15 mouse cellular contexts compared by ENCODE assay signal in the genomic region with DNA sequence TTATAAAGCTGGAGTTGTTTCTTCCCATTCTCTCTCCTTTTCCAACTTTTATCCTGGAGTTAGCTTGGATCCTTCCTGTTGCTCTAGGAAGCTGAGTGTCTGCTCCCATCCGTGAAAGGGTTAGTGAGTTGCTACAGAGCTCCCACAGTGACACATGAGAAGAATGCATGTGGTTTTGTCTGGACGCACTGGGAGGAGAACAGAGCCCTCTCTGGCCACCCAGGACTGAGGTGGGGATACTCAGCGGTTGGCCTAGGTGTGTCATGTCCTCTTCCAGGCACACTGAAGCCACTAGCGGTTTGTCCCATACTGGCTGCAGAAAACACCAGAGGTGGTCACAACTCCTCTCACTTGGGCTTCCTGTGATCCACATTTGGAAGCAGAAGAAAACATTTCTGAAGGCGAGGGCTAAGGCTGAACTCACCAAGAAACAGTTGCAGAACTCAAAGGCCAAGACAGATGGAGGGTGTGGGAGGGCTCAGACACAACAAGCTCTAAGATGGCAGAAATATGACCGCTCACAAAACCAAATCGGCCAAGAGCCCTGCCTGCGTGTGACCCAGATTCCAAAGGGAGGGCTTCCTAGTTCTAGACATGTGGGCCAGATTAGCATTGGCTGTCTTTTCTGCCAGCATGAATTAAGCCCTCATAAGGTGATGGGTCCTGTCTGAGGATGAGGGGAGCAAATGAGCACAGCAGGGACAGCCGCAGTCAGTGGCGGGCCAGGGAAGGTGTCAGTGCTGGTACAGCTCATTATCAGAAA. TPM values are rescaled to one million over a fixed set of nuclear protein-coding genes. Genes with fewer than 3 reads are reported as not detected.
DNase-seq lines count a peak whose midpoint lies in the region; ATAC-seq lines count a peak whose summit lies in the region.
"Had no signal": no experiment of that assay in that cellular context is flagged by ENCODE, and none has a peak within 500 bp of the region (broad histone marks: within the 10 kb centered on the region; RNA-seq: fewer than 3 reads in every experiment).

No protein-coding gene starts in this region.

- no peak overlapping the region for H3K4me3 ChIP-seq in neural tube, embryonic 15.5 days (replicated peaks)
- H3K4me3 ChIP-seq: heart, embryonic 13.5 days; hindbrain, embryonic 13.5 days; limb, embryonic 12.5 days had no signal

- H3K4me2 ChIP-seq in neural tube, embryonic 15.5 days, result no peak overlapping the region
- H3K4me2 ChIP-seq: heart, embryonic 13.5 days; hindbrain, embryonic 13.5 days; limb, embryonic 12.5 days had no signal

- no peaks in the 10 kb centered on the region for H3K27me3 ChIP-seq in neural tube, embryonic 15.5 days (replicated peaks)
- H3K27me3 ChIP-seq: heart, embryonic 13.5 days; hindbrain, embryonic 13.5 days; limb, embryonic 12.5 days had no signal

- WGBS in neural tube, embryonic 15.5 days, result 73% methylated on average over 10 of the region's 10 CpGs

- no peak overlapping the region for H3K9ac ChIP-seq in neural tube, embryonic 15.5 days (replicated peaks)
- H3K9ac ChIP-seq: heart, embryonic 13.5 days; hindbrain, embryonic 13.5 days; limb, embryonic 12.5 days had no signal

- no peak overlapping the region for H3K27ac ChIP-seq in neural tube, embryonic 15.5 days (replicated peaks)
- H3K27ac ChIP-seq: hindbrain, embryonic 13.5 days; limb, embryonic 12.5 days had no signal

- 0 out of 2 replicates have a peak, but pooled peaks cover 6% of the 10 kb centered on the region for H3K4me1 ChIP-seq in neural tube, embryonic 15.5 days

- intact Hi-C loops in left cerebral cortex, postnatal 14 days (cut with DNase I), result loop anchor here (5.0 kb wide), 1 partner anchor 158 kb away; a partner anchor contains a TSS
- intact Hi-C loops in left cerebral cortex, postnatal 4 days (cut with DNase I), result no loop called here

- ATAC-seq in cerebellum, adult (ENCODE audit: insufficient number of reproducible peaks, low FRiP score, low TSS enrichment), result no peak
- no peak for ATAC-seq in neural tube, embryonic 15.5 days (ENCODE audit: low FRiP score)

- H3K36me3 ChIP-seq in neural tube, embryonic 15.5 days, result no peaks in the 10 kb centered on the region
- H3K36me3 ChIP-seq: heart, embryonic 13.5 days; hindbrain, embryonic 13.5 days; limb, embryonic 12.5 days had no signal

- no peaks in the 10 kb centered on the region for H3K9me3 ChIP-seq in neural tube, embryonic 15.5 days (replicated peaks)
- H3K9me3 ChIP-seq: heart, embryonic 13.5 days; hindbrain, embryonic 13.5 days; limb, embryonic 12.5 days had no signal

- DNase-seq in cerebellum, adult 11 months, result peak; percentile 45
- DNase-seq in left cerebral cortex, adult 18-20 months (ENCODE audit: low spot score in 2 of 2), result peak; percentile 51 to 70
- no peak for DNase-seq in left cerebral cortex, postnatal 14 days (ENCODE audit: low spot score in 2 of 2)
- peak; percentile 66 to 72 for DNase-seq in cerebellum, postnatal 10 days
- DNase-seq in left cerebral cortex, postnatal 4 days, result peak; percentile 22
- no peak for DNase-seq in heart, adult 8-10 months (ENCODE audit: low spot score)
- DNase-seq: adrenal gland, postnatal 14 days; kidney, adult 2 months; layer of hippocampus, adult 9-11 months; thymus, postnatal 14 days had no signal

RNA-seq across cellular contexts. Expression of a gene that starts 52.3 kb away (rescaled TPM):
- 10 to 100 TPM; 29.8 to 33.1 TPM for total RNA-seq in left cerebral cortex, adult 18-20 months (2021)
- total RNA-seq in left cerebral cortex, postnatal 14 days (2021), result 10 to 100 TPM; 27.4 to 27.6 TPM
- 10 to 100 TPM; 12.7 to 14.1 TPM for total RNA-seq in left cerebral cortex, postnatal 4 days (2021)
- 8.3 and 9.2 TPM in 2 replicates for polyA plus RNA-seq in neural tube, embryonic 15.5 days (2015; fragmentation: Nextera tagmentation; extraction: Ambion mirVana)
- 1 to 10 TPM; 3.8 to 8.4 (median 5.4) TPM for total RNA-seq in heart, adult 8-10 months (2022)

Comparison
In these comparisons a context has a peak if more than half of its experiments do, and no peak if none do; other contexts are left out.
1. DNase-seq: peak in cerebellum, adult 11 months (single experiment), left cerebral cortex, adult 18-20 months (2 of 2), cerebellum, postnatal 10 days (2 of 2) and left cerebral cortex, postnatal 4 days (single experiment); none in left cerebral cortex, postnatal 14 days (0 of 2) and heart, adult 8-10 months (single experiment).